Mouse (Mus musculus) ES-E14 (cell line): ENCODE data around the gene Gm21190. TPM values are rescaled to one million over a fixed set of nuclear protein-coding genes. Genes with fewer than 3 reads are reported as not detected.
"Not testable (repeated sequence)": the region's sequence is repeated elsewhere in the genome, so short reads cannot be mapped to it uniquely, and the experiment has no call there.

Experiments used
- DNase-seq: peaks from one replicate; pipeline ENCODE4 v3.0.0-alpha.2; 2013; ENCODE audit warnings: low read depth, low spot score
- H3K27ac ChIP-seq: 2 replicates; pipeline ENCODE4 v1.5.1; 2012; ENCODE audit warnings: low read depth, mild to moderate bottlenecking, low read length, moderate library complexity, mixed read lengths; ENCODE audit not compliant: poor library complexity, insufficient read depth, severe bottlenecking
- H3K36me3 ChIP-seq: 2 replicates; pipeline ENCODE4 v1.6.1; 2012; ENCODE audit warnings: mild to moderate bottlenecking, low read length, moderate library complexity, mixed read lengths; ENCODE audit not compliant: control insufficient read depth, poor library complexity, insufficient read depth, severe bottlenecking
- H3K4me1 ChIP-seq, 2 experiments: fragments of 150-350 bp in 1 of 2; sonication (generic) in 1 of 2; 2 replicates each; pipeline ENCODE4 v1.6.1; 2012; ENCODE audit warnings: low read length in 2 of 2, mild to moderate bottlenecking in 1 of 2, mixed read lengths in 1 of 2; ENCODE audit not compliant: control insufficient read depth in 2 of 2, insufficient read depth in 2 of 2, poor library complexity in 1 of 2
- H3K4me3 ChIP-seq, 2 experiments: fragments of 150-350 bp in 1 of 2; sonication (generic) in 1 of 2; 2 replicates each; pipeline ENCODE4 v1.5.1; 2012; ENCODE audit warnings: low read length in 2 of 2, low read depth in 1 of 2, mild to moderate bottlenecking in 1 of 2, mixed read lengths in 1 of 2; ENCODE audit not compliant: insufficient read depth in 1 of 2, poor library complexity in 1 of 2, severe bottlenecking in 1 of 2
- H3K9ac ChIP-seq: 2 replicates; pipeline ENCODE4 v1.6.1; 2012; ENCODE audit warnings: low read depth, mild to moderate bottlenecking, low read length, mixed read lengths; ENCODE audit not compliant: poor library complexity, insufficient read depth, severe bottlenecking
- H3K9me3 ChIP-seq: fragments of 150-350 bp; sonication (generic); 2 replicates; pipeline ENCODE4 v1.6.1; 2012; ENCODE audit warnings: low read depth, mild to moderate bottlenecking, low read length; ENCODE audit not compliant: control insufficient read depth, insufficient read depth
- in situ Hi-C, 2 experiments: fragments of 600-800 bp; cut with MboI; formaldehyde crosslinking; loops; one replicate each; pipeline ENCODE4 v1.15.1; 2025; ENCODE audit warnings: low sequenced_read_pairs in 2 of 2, inconsistent platforms in 1 of 2; ENCODE audit not compliant: unreplicated experiment in 2 of 2
- total RNA-seq: library from RNA; depleted of rRNA; stranded (reverse); fragments of 300-350 nt; gene quantifications from 2 replicates; pipeline ENCODE4 v1.2.3, GENCODE M21; 2012; rRNA removed

The Gm21190 gene
- total RNA-seq, result not detected in 2 replicates

DNA sequence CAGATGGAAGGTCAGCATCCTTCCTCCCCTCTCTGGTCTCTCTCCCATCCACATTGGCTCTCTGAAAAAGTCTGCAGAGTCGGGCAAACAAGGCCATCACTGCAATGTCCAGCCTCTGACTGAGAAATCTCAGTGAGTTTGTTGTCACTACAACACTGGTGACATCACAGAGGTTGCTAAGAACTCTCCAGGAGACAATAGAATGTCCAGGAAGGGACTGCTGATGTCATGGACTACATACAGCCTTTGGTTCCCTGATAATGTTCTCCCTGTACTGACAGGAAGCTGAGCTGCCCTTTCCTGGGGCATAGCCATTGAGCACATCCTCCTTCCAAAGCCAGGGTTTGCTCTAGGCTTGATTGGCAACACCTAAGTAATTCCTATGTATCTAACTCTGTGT lies at the start of gene Gm21190:
TSS of gene Gm21190 (minus strand) at position 101 of the 400 bp plus-strand sequence.
- H3K36me3 ChIP-seq, H3K4me1 ChIP-seq, in situ Hi-C loops, H3K9ac ChIP-seq, H3K9me3 ChIP-seq, H3K4me3 ChIP-seq, DNase-seq, H3K27ac ChIP-seq: not testable (repeated sequence)

DNA sequence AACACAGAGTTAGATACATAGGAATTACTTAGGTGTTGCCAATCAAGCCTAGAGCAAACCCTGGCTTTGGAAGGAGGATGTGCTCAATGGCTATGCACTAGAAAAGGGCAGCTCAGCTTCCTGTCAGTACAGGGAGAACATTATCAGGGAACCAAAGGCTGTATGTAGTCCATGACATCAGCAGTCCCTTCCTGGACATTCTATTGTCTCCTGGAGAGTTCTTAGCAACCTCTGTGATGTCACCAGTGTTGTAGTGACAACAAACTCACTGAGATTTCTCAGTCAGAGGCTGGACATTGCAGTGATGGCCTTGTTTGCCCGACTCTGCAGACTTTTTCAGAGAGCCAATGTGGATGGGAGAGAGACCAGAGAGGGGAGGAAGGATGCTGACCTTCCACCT lies 48.0 kb upstream of the Gm21190 start, which contains the start of gene Gm21083:
TSS of gene Gm21083 (plus strand) at position 301 of the 400 bp plus-strand sequence.
- DNase-seq, in situ Hi-C loops, H3K9me3 ChIP-seq, H3K4me3 ChIP-seq, H3K9ac ChIP-seq, H3K4me1 ChIP-seq, H3K27ac ChIP-seq, H3K36me3 ChIP-seq: not testable (repeated sequence)

DNA sequence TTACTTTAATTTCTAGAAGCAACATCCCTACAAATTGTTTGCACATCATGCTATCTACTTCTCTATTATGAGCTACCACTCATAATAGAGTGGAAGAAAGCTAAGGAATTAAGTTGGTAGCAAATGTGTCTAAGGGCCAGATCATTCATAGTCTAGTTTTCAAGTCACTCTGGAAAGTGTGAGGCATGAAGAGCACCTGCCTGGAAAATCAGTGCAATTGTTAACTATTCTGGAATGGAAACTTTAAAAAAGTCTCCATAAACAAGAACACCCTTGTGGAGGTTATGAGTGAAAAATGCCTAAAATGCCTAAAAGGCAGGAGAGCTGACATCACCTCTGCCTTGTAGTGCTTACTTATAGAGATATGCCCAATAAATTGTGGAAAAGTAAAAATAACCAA lies 44.7 kb upstream of the Gm21190 start:
- DNase-seq, H3K36me3 ChIP-seq, H3K4me3 ChIP-seq, H3K9me3 ChIP-seq, H3K27ac ChIP-seq, in situ Hi-C loops, H3K9ac ChIP-seq, H3K4me1 ChIP-seq: not testable (repeated sequence)

DNA sequence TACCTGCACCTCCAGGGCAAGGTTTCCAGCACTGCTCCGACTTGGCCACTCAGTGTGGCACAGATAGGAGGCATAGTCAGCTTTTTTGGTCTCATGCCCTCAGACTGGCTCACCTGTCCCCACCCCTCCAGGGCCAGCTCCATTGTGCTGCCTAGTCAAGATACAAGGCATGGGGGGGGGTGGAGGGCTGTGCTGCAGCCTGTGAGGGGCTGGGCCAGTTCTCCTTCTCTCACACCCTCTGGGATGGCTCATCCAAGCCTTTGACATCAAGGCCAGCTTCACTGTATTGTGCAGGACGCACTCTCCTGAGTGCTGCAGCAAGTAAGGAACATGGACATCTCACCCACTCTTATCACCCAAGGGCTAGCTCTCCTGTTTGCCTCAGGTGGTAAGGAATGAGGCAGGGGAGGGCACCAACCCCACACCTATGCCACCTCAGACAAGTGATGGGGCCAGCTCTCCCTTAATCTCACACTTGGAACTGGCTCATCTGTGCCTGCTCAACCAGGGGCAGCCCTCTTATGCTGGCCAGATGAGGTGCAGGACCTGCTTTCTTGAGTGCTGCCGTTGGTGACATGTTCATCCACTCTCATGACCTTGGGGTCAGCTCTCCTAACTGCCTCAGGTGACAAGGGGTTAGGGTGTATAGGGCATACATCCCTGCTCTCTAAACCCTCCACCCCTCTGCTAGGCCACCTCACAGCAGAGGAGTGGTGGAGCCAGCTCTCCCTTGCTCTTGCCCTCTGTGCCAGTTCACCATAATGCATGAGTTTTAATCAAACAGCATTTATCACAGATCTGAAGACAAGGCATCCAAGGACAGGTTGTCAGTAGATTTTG lies 32.6 kb upstream of the Gm21190 start:
- not testable (repeated sequence) for H3K36me3 ChIP-seq, DNase-seq, H3K27ac ChIP-seq, H3K9me3 ChIP-seq, H3K9ac ChIP-seq, H3K4me3 ChIP-seq, H3K4me1 ChIP-seq
- in situ Hi-C loops, result loop anchor here in 1 of 2 experiments (10.0 kb wide), 1 partner anchor 677 kb away; no protein-coding TSS in a partner anchor

DNA sequence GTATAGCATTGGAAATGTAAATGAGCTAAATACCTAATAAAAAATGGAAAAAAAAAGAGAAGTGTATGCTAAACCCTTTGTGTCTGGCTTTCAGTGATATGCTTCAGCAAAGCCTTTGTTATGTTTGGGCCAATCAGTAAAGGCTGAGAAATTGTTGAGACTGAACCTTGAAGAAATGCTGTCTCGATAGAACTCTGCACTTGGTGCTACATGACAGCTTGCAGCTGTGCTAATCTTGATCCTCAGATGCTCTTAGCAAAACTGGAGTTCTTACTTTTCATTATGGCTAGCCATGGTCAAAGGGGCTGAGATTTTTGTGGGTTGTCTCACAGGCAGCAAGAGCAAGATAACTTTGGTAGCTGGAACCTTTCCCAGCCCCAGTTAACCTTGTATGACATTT lies 29.6 kb upstream of the Gm21190 start:
- DNase-seq, H3K9ac ChIP-seq, H3K4me1 ChIP-seq, H3K9me3 ChIP-seq, in situ Hi-C loops, H3K36me3 ChIP-seq, H3K27ac ChIP-seq, H3K4me3 ChIP-seq: not testable (repeated sequence)

DNA sequence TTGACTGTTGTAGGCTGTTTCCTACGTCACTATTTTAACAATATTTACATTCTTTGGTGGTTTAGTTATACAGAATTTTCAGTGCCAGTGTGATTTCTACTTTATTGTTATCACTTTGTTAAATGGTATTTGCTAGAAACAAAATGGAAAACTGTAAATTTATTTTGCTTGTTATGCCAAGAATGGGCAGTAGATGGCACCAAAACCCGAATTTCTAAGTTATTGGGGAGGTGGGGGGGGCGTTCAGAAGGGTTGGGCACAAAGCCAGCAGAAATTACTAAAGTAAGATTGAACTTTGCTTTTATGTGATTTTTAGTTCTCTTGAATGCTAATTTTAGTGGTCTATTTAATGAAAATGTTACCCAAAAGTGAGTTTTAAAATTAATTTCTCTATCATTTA lies 20.6 kb upstream of the Gm21190 start:
- in situ Hi-C loops, H3K36me3 ChIP-seq, H3K9ac ChIP-seq, H3K4me3 ChIP-seq, H3K27ac ChIP-seq, H3K4me1 ChIP-seq, DNase-seq, H3K9me3 ChIP-seq: not testable (repeated sequence)

DNA sequence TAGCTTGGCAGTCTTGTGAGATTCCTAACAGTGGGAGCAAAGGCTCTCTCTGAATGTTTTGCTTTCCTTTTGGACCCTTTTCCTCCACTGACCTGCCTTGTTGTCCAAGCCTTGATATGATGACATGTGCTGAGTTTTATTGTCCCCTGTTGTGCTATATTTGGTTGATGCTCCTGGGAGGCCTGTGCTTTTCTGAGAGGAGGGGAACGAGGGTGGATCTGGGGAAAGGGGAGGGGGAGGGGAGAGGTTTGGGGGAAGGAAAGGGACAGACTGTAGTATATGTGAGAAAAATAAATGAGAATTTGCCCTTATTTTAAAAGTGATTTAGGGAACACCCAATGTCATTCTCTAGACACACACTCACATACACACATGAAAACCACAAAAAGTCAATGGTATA lies 20.1 kb upstream of the Gm21190 start:
- H3K4me1 ChIP-seq, H3K4me3 ChIP-seq, DNase-seq, H3K9ac ChIP-seq, H3K27ac ChIP-seq, in situ Hi-C loops, H3K36me3 ChIP-seq, H3K9me3 ChIP-seq: not testable (repeated sequence)

DNA sequence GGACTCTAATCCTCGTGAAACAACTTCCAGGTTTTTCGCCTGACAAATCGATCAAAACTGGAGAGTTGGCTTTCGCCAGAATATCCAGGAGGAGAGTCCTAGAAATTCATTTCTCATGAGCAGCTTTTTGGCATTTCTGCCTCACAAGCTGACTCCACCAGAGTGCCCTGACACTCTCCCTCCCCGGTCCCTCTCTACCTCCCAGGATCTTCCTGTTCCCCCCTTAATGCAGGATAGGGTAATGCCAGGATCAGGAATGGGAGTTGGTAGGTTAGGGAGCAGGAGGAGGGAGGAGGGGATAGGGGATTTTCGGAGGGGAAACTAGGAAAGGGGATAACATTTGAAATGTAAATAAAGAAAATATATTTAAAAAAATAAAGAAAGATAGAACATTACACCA lies 19.6 kb upstream of the Gm21190 start:
- H3K9ac ChIP-seq, DNase-seq, H3K9me3 ChIP-seq, H3K36me3 ChIP-seq, H3K4me3 ChIP-seq, H3K27ac ChIP-seq, in situ Hi-C loops, H3K4me1 ChIP-seq: not testable (repeated sequence)
